Mouse (Mus musculus) kidney, embryonic 14.5 days (tissue): ENCODE measurements at regions not wholly inside any gene's neighbourhood (a gene's known extent, or its start where the extent isn't known, plus 50 kb on each side); places are given as distances from the start of the nearest gene placed in this dataset.

ENCODE experiments used
- ATAC-seq: fragments of 200-750 bp; cut with Nextera tagmentation; 2 replicates; pipeline ENCODE4 v1.8.0; 2017; ENCODE audit warnings: moderate number of reproducible peaks, mild to moderate bottlenecking, moderate TSS enrichment, moderate library complexity; ENCODE audit not compliant: low FRiP score, low TSS enrichment
- H3K27ac ChIP-seq: fragments of 300-500 bp; sonication (generic); 2 replicates; pipeline ENCODE4 v1.5.1; 2014; ENCODE audit warnings: low read depth, mild to moderate bottlenecking, low read length, moderate library complexity, mixed read lengths
- H3K27me3 ChIP-seq: fragments of 300-500 bp; sonication (generic); 2 replicates; pipeline ENCODE4 v1.6.1; 2014; ENCODE audit warnings: mild to moderate bottlenecking, low read length; ENCODE audit not compliant: control insufficient read depth, insufficient read depth
- H3K36me3 ChIP-seq: fragments of 300-500 bp; sonication (generic); 2 replicates; pipeline ENCODE4 v1.6.1; 2014; ENCODE audit warnings: low read length, mixed read lengths; ENCODE audit not compliant: control insufficient read depth, insufficient read depth
- H3K4me1 ChIP-seq: fragments of 300-500 bp; sonication (generic); 2 replicates; pipeline ENCODE4 v1.6.1; 2014; ENCODE audit warnings: low read length, mixed read lengths; ENCODE audit not compliant: control insufficient read depth, insufficient read depth
- H3K4me2 ChIP-seq: fragments of 300-500 bp; sonication (generic); replicated peaks from 2 replicates; pipeline ENCODE4 v1.6.1; 2014; ENCODE audit warnings: low read depth, mild to moderate bottlenecking, low read length
- H3K4me3 ChIP-seq: fragments of 300-500 bp; sonication (generic); 2 replicates; pipeline ENCODE4 v1.5.1; 2014; ENCODE audit warnings: mild to moderate bottlenecking, low read length
- H3K9ac ChIP-seq: fragments of 300-500 bp; sonication (generic); 2 replicates; pipeline ENCODE4 v1.6.1; 2014; ENCODE audit warnings: low read depth, mild to moderate bottlenecking, low read length, moderate library complexity
- H3K9me3 ChIP-seq: fragments of 300-500 bp; sonication (generic); 2 replicates; pipeline ENCODE4 v1.6.1; 2016; ENCODE audit warnings: low read length; ENCODE audit not compliant: control insufficient read depth
- WGBS: fragments of 180-500 bp; shearing (Covaris S2); extraction: QIAGEN DNeasy Blood & Tissue Kit; methylation state at CpG from one replicate; pipeline ENCODE4 v1.1.7; 2014; 5-methylcytosine and 5-hydroxymethylcytosine counted together

DNA sequence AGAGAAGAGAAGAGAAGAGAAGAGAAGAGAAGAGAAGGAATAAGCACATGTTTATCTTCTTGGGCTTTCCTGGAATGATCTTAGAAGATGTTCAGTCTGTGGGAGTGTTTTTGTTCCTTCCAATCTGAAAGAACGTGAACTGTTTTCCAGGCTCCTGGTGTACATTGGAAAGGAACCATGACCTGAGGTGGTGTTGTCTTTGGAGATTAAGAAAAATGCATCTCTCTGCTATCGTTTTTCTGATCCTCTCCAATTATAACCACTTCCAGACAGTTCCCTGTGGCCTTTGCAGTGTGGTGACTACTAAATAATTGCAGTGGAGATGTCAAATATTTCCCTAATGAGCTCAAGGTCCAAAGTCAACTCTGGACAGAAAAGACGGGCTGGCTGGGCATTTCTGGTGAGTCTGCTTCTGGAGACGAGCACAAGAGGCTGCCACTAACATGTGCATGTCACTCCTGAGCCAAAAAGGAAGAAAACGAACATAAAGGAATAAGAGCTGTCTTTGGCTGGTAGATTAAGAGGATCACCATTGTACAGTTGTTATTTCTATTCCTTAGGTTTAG is 431.7 kb downstream of the Adgrl2 start:
- WGBS = 66% methylated on average over 5 of the region's 5 CpGs
- ATAC-seq = no peak
- H3K4me2 ChIP-seq = no peak overlapping the region
- H3K4me3 ChIP-seq = no peak overlapping the region
- H3K9me3 ChIP-seq = no peaks in the 10 kb centered on the region
- no peaks in the 10 kb centered on the region for H3K27me3 ChIP-seq
- no peaks in the 10 kb centered on the region for H3K36me3 ChIP-seq
- H3K4me1 ChIP-seq = no peaks in the 10 kb centered on the region
- H3K9ac ChIP-seq = no peak overlapping the region
- H3K27ac ChIP-seq = no peak overlapping the region

DNA sequence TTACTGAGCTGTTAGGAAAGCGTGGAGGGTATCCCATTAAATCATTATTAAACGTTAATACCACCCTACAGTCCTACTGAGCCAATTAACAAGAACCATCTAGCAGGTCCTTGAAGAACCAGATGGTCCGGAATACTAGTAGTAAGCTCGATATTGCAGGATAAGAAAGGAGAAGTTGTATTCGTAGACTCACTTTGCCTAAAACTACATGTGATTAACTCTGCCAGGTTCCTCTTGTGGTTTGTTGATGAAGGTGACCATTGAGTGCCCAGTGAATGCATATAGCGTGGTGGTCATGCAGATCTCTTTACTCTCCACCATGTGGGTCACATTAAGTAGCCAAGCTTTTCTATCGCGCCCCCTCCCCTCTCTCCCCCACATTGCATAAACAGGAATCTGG is 435.0 kb downstream of the Adgrl2 start:
- H3K4me3 ChIP-seq = no peak overlapping the region
- H3K4me2 ChIP-seq = no peak overlapping the region
- no peak for ATAC-seq
- H3K36me3 ChIP-seq = no peaks in the 10 kb centered on the region
- H3K27me3 ChIP-seq = no peaks in the 10 kb centered on the region
- H3K9ac ChIP-seq = no peak overlapping the region
- WGBS = 81% methylated on average over 8 of the region's 8 CpGs
- no peaks in the 10 kb centered on the region for H3K9me3 ChIP-seq
- no peak overlapping the region for H3K27ac ChIP-seq
- H3K4me1 ChIP-seq = no peaks in the 10 kb centered on the region

DNA sequence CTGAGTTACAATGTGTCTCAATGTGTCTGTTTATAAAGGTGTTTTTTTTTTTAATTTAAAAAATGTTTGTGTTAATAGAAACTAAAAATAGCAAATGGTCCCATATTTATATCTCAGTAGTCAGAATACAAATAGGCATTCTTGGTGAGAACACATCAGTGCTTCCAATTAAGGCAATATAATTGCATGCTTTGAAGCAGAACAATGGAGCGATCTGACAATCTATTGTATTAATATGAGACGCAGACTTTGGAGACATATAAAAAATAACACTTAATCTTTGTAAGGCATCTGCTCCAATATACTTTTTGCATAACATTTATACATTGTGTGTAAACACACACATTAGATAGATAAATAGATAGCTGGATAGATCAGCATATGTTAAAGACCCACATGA is 439.6 kb downstream of the Adgrl2 start:
- Histone ChIP-seq H3K4me3 (no peak overlapping the region), H3K9me3 (no peaks in the 10 kb centered on the region), H3K9ac (no peak overlapping the region), H3K27me3 (no peaks in the 10 kb centered on the region), H3K27ac (no peak overlapping the region), H3K4me2 (no peak overlapping the region), H3K36me3 (no peaks in the 10 kb centered on the region), H3K4me1 (no peaks in the 10 kb centered on the region)
- no peak for ATAC-seq
- 96% methylated on average over 2 of the region's 2 CpGs for WGBS

DNA sequence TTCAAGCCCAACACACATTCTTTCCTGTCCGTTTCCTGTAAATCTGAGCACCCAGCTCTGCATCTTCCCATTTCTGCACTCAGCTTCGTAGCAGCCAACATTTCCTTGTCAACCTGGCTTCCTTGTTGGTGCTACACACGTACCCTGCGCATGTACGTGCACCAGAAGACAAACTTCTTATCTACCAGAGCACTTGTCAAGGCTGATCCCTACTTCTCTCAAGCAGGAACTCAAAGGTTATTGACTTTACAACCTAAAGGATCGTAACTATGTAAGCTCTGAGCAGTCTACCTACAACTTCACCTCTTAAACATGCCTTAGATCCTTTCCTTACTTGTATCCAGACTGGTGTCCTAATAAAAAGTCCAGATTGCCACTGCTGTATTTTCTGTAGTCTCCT is 445.4 kb downstream of the Adgrl2 start:
- WGBS = 86% methylated on average over 6 of the region's 6 CpGs
- ATAC-seq = no peak

DNA sequence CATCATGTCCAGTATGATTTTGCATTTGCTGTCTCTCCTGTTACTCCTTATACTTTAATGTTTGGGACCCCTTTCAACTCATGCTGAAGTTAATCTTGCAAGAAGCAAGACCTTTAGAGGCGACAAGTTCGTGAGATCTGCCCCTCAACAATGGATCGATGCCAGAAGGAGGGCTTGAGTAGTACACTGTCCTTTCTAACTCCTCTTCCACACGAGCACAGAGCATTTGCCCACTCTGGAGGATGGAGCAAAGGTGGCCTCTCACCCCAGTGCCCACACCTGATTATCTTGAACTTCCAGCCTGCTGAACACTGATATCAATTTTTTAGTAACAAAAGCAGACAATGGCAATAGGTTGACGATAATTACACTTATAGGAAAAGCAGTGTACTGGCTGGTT is 448.1 kb downstream of the Adgrl2 start:
- no peaks in the 10 kb centered on the region for H3K9me3 ChIP-seq
- WGBS = 87% methylated on average over 5 of the region's 5 CpGs
- H3K27ac ChIP-seq = no peak overlapping the region
- H3K4me3 ChIP-seq = no peak overlapping the region
- H3K36me3 ChIP-seq = no peaks in the 10 kb centered on the region
- ATAC-seq = no peak
- H3K9ac ChIP-seq = no peak overlapping the region
- no peaks in the 10 kb centered on the region for H3K27me3 ChIP-seq
- no peaks in the 10 kb centered on the region for H3K4me1 ChIP-seq
- no peak overlapping the region for H3K4me2 ChIP-seq

More for the DNA sequence above, 445.4 kb downstream of the Adgrl2 start:
- H3K27me3 ChIP-seq = no peaks in the 10 kb centered on the region
- no peak overlapping the region for H3K4me2 ChIP-seq
- no peaks in the 10 kb centered on the region for H3K4me1 ChIP-seq
- H3K9ac ChIP-seq = no peak overlapping the region
- H3K27ac ChIP-seq = no peak overlapping the region
- no peak overlapping the region for H3K4me3 ChIP-seq
- no peaks in the 10 kb centered on the region for H3K9me3 ChIP-seq
- H3K36me3 ChIP-seq = no peaks in the 10 kb centered on the region

DNA sequence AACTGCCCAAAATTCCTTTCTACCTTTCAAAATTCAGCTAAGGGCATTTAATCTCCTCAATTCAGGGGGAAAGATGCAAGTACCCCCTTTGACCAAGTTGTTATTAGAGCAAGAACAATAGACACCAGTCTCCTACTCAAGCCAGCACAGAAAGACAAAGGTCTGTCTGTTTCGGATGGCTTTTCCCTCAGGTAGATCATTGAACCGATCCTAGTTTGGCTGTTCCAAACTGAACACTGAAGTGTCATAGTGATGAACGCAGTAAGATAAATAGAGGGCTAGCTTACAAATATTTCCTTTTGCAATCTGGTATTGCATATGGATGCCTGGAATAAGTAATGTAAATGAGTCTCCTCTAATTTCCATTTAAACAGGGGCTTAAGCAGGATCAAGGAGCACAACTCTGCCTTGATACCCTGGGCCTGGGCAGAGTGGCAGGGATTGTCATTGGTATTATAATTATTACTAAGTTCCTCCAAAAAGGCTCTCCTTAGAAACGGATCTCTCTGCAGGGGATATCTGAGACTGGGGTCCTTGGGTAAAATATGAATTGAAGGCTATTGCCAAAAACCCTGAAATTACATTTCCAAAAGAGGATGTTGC is 452.6 kb downstream of the Adgrl2 start:
- Histone ChIP-seq H3K4me3 (no peak overlapping the region), H3K4me1 (no peaks in the 10 kb centered on the region), H3K27me3 (no peaks in the 10 kb centered on the region), H3K9ac (no peak overlapping the region), H3K4me2 (no peak overlapping the region), H3K9me3 (no peaks in the 10 kb centered on the region), H3K27ac (no peak overlapping the region), H3K36me3 (no peaks in the 10 kb centered on the region)
- ATAC-seq = no peak
- 68% methylated on average over 4 of the region's 4 CpGs for WGBS

DNA sequence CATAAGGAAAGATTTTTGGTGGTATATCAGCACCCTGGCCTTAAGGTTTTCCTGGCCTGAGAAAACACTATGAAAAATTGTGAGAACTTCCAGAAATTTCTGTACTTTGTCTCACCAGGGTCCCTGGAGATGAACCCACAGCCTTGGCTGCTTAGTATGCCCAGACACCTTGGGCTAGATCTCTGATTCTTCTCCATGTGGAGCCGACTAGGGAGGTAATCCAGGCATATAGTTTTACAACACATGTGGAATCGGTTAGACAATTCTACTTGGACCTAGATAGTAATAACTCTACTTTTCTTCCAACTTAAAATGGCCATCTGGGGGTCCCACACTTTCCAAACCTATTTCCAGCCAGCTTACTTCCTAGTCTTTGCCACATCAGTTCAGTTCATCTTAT is 460.5 kb downstream of the Adgrl2 start:
- H3K4me1 ChIP-seq = no peaks in the 10 kb centered on the region
- H3K9ac ChIP-seq = no peak overlapping the region
- H3K27ac ChIP-seq = no peak overlapping the region
- no peaks in the 10 kb centered on the region for H3K9me3 ChIP-seq
- 87% methylated on average over 2 of the region's 2 CpGs for WGBS
- no peak overlapping the region for H3K4me3 ChIP-seq
- no peak overlapping the region for H3K4me2 ChIP-seq
- no peaks in the 10 kb centered on the region for H3K27me3 ChIP-seq
- ATAC-seq = no peak
- no peaks in the 10 kb centered on the region for H3K36me3 ChIP-seq

DNA sequence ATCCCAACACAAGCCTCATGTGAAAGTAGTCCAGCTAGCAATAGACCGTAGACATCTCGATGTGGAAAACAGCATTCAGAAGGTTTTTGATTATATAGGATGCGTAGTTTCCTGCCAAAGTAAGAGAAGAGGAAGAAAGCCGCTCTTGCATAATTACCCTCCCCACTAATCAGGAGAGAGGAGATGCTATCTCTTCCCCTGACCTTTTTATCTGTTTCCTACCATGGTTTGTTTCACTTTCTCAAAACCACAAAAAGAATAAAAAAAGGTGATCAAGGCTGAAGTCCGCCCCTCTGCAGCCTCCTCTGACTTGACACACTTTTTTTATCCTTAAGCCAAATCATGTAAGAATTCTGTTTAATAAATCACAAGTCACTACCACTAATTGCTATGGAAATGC is 480.0 kb downstream of the Adgrl2 start:
- ATAC-seq = no peak
- H3K36me3 ChIP-seq = no peaks in the 10 kb centered on the region
- no peak overlapping the region for H3K27ac ChIP-seq
- H3K4me3 ChIP-seq = no peak overlapping the region
- WGBS = 75% methylated on average over 5 of the region's 5 CpGs
- no peak overlapping the region for H3K9ac ChIP-seq
- H3K4me1 ChIP-seq = no peaks in the 10 kb centered on the region
- H3K4me2 ChIP-seq = no peak overlapping the region
- no peaks in the 10 kb centered on the region for H3K27me3 ChIP-seq
- no peaks in the 10 kb centered on the region for H3K9me3 ChIP-seq

DNA sequence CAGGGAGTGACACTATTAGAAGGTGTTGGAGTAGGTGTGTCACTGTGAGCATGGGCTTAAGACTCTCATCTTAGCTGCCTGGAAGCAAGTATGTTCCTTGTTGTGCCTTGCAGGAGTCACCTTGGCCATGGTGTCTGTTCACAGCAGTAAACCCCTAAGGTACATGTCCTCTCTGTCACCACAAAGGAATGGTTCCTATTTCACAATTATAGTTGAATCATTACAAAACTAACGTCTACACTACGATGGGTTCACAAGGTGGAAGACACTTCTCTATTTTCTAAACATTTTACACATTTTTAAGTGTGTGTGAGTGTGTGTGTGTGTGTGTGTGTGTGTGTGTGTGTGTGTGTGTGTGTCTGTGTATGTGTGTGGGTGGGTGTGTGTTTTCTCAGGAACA is 485.4 kb downstream of the Adgrl2 start:
- H3K27ac ChIP-seq = no peak overlapping the region
- no peak overlapping the region for H3K4me2 ChIP-seq
- no peaks in the 10 kb centered on the region for H3K4me1 ChIP-seq
- no peaks in the 10 kb centered on the region for H3K36me3 ChIP-seq
- no peaks in the 10 kb centered on the region for H3K9me3 ChIP-seq
- 79% methylated on average over 2 of the region's 2 CpGs for WGBS
- no peak for ATAC-seq
- no peaks in the 10 kb centered on the region for H3K27me3 ChIP-seq
- no peak overlapping the region for H3K4me3 ChIP-seq
- no peak overlapping the region for H3K9ac ChIP-seq
